10 mouse cellular contexts compared by ENCODE assay signal in genomic region chr11:82602818-82603217, GRCm38 (mm10).
DNase-seq lines count a peak whose midpoint lies in the region; ATAC-seq and TF ChIP-seq lines count a peak whose summit lies in the region.
"Had no signal": no experiment of that assay in that cellular context is flagged by ENCODE, and none has a peak within 500 bp of the region (broad histone marks: within the 10 kb centered on the region; RNA-seq: fewer than 3 reads in every experiment).

No protein-coding gene starts in this region.

- no peak overlapping the region for H3K4me3 ChIP-seq in liver, adult 2 months (ENCODE audit: insufficient read depth, low read depth, low read length)
- H3K4me3 ChIP-seq in liver, postnatal 0 days (ENCODE audit: low read depth, low read length), result no peak overlapping the region
- no peak overlapping the region for H3K4me3 ChIP-seq in hindbrain, embryonic 16.5 days (ENCODE audit: low read length)
- no peak overlapping the region for H3K4me3 ChIP-seq in stomach, embryonic 14.5 days (ENCODE audit: low read depth, low read length)
- H3K4me3 ChIP-seq: limb, embryonic 15.5 days had no signal

- peaks cover 2% of the 10 kb centered on the region; the same call in 1 of the 2 replicates for H3K27me3 ChIP-seq in liver, adult 2 months (ENCODE audit: control insufficient read depth, insufficient read depth, low read length)
- 0 out of 2 replicates have a peak, but pooled peaks cover 5% of the 10 kb centered on the region for H3K27me3 ChIP-seq in liver, postnatal 0 days (ENCODE audit: insufficient read depth, low read length)
- no peaks in the 10 kb centered on the region for H3K27me3 ChIP-seq in hindbrain, embryonic 16.5 days (replicated peaks; ENCODE audit: control insufficient read depth, insufficient read depth, low read length)
- H3K27me3 ChIP-seq in stomach, embryonic 14.5 days (ENCODE audit: control insufficient read depth, insufficient read depth, low read length), result no peaks in the 10 kb centered on the region

- H3K36me3 ChIP-seq in liver, adult 2 months (ENCODE audit: control insufficient read depth, insufficient read depth, low read length), result no peaks in the 10 kb centered on the region
- H3K36me3 ChIP-seq in liver, postnatal 0 days (replicated peaks; ENCODE audit: insufficient read depth, low read length), result no peaks in the 10 kb centered on the region
- no peaks in the 10 kb centered on the region for H3K36me3 ChIP-seq in hindbrain, embryonic 16.5 days (ENCODE audit: control insufficient read depth, insufficient read depth, low read length)
- no peaks in the 10 kb centered on the region for H3K36me3 ChIP-seq in stomach, embryonic 14.5 days (ENCODE audit: control insufficient read depth, insufficient read depth, low read length)
- H3K36me3 ChIP-seq: G1E; limb, embryonic 15.5 days had no signal

- peaks cover 2% of the 10 kb centered on the region; the same call in 1 of the 2 replicates for H3K4me1 ChIP-seq in liver, adult 2 months (ENCODE audit: control insufficient read depth, insufficient read depth, low read length)
- no peaks in the 10 kb centered on the region for H3K4me1 ChIP-seq in liver, postnatal 0 days (ENCODE audit: insufficient read depth)
- peaks cover 8% of the 10 kb centered on the region for H3K4me1 ChIP-seq in hindbrain, embryonic 16.5 days (ENCODE audit: control insufficient read depth, insufficient read depth, low read depth, low read length)
- H3K4me1 ChIP-seq in stomach, embryonic 14.5 days (ENCODE audit: control insufficient read depth, insufficient read depth, low read length), result 0 out of 2 replicates have a peak, but pooled peaks cover 4% of the 10 kb centered on the region
- H3K4me1 ChIP-seq: limb, embryonic 15.5 days had no signal

- no peaks in the 10 kb centered on the region for H3K79me2 ChIP-seq in liver, adult 2 months (ENCODE audit: control insufficient read depth, insufficient read depth, low read length)

- H3K9ac ChIP-seq in liver, adult 2 months (ENCODE audit: low read depth, low read length), result no peak overlapping the region
- H3K9ac ChIP-seq in liver, postnatal 0 days (replicated peaks), result no peak overlapping the region
- no peak overlapping the region for H3K9ac ChIP-seq in hindbrain, embryonic 16.5 days (ENCODE audit: low read depth, low read length)
- no peak overlapping the region for H3K9ac ChIP-seq in stomach, embryonic 14.5 days (replicated peaks; ENCODE audit: low read depth, low read length)
- H3K9ac ChIP-seq: limb, embryonic 15.5 days had no signal

- peak; percentile 14 to 24 for DNase-seq in heart, adult 18-20 months
- no peak for DNase-seq in heart, adult 9 months (ENCODE audit: low spot score in 2 of 2)
- peak; percentile 29 for DNase-seq in liver, adult 2 months (ENCODE audit: extremely low read depth, low read depth, low spot score)
- no peak for DNase-seq in liver, postnatal 0 days
- DNase-seq in gastrocnemius, postnatal 14 days, result no peak
- DNase-seq: thymus, postnatal 36 days had no signal

- no peak for TF ChIP-seq EP300 in liver, postnatal 0 days (IDR thresholded peaks at IDR 0.05; ENCODE audit: low read depth)

- 16% methylated on average over 11 of the region's 11 CpGs for WGBS in liver, adult 2 months
- WGBS in liver, postnatal 0 days (ENCODE audit: insufficient replicate concordance), result 28% methylated on average over 11 of the region's 11 CpGs
- 26% methylated on average over 11 of the region's 11 CpGs for WGBS in hindbrain, embryonic 16.5 days
- 16% methylated on average over 11 of the region's 11 CpGs for WGBS in stomach, embryonic 14.5 days

- ATAC-seq in liver, postnatal 0 days, result no peak
- ATAC-seq in hindbrain, embryonic 16.5 days, result 0 out of 2 replicates have a peak, but pooled peaks have one; percentile 24
- 0 out of 2 replicates have a peak, but pooled peaks have one; percentile 65 for ATAC-seq in stomach, embryonic 14.5 days (ENCODE audit: insufficient number of reproducible peaks, insufficient read depth, low FRiP score, low read depth)

- H3K9me3 ChIP-seq in liver, postnatal 0 days (ENCODE audit: low read length), result no peaks in the 10 kb centered on the region
- no peaks in the 10 kb centered on the region for H3K9me3 ChIP-seq in hindbrain, embryonic 16.5 days (ENCODE audit: control insufficient read depth, low read length)
- no peaks in the 10 kb centered on the region for H3K9me3 ChIP-seq in stomach, embryonic 14.5 days (ENCODE audit: control insufficient read depth, low read depth, low read length)
- H3K9me3 ChIP-seq: limb, embryonic 15.5 days had no signal

- intact Hi-C loops in gastrocnemius, postnatal 14 days (cut with DNase I; ENCODE audit: low total_unique reads), result no loop called here

- H3K27ac ChIP-seq in liver, adult 2 months (replicated peaks; ENCODE audit: insufficient read depth, low read depth, low read length), result no peak overlapping the region
- no peak overlapping the region for H3K27ac ChIP-seq in liver, postnatal 0 days (ENCODE audit: low read depth)
- H3K27ac ChIP-seq in hindbrain, embryonic 16.5 days (ENCODE audit: low read depth, low read length), result no peak overlapping the region
- no peak overlapping the region for H3K27ac ChIP-seq in stomach, embryonic 14.5 days (ENCODE audit: low read length)
- H3K27ac ChIP-seq: limb, embryonic 15.5 days had no signal

- TF ChIP-seq CTCF in liver, adult 2 months (IDR thresholded peaks at IDR 0.05; ENCODE audit: low read depth, low read length), result no peak
- no peak for TF ChIP-seq CTCF in liver, postnatal 0 days (IDR thresholded peaks at IDR 0.05; ENCODE audit: low read depth)

- H3K4me2 ChIP-seq in liver, postnatal 0 days (ENCODE audit: low read depth, low read length), result no peak overlapping the region
- H3K4me2 ChIP-seq in hindbrain, embryonic 16.5 days (ENCODE audit: low read length), result no peak overlapping the region
- H3K4me2 ChIP-seq in stomach, embryonic 14.5 days (replicated peaks; ENCODE audit: low read depth, low read length), result no peak overlapping the region
- H3K4me2 ChIP-seq: limb, embryonic 15.5 days had no signal

- TF ChIP-seq POLR2A in liver, adult 2 months (IDR thresholded peaks at IDR 0.05; ENCODE audit: extremely low read depth, insufficient read depth, low read length), result no peak

Comparison
In these comparisons a context has a peak if more than half of its experiments do, and no peak if none do; other contexts are left out.
1. DNase-seq: peak in heart, adult 18-20 months (2 of 2) and liver, adult 2 months (single experiment); none in heart, adult 9 months (0 of 2), liver, postnatal 0 days (single experiment) and gastrocnemius, postnatal 14 days (single experiment).